Mouse (Mus musculus) E14TG2a.4 (cell line): Measurements from ENCODE around the gene Commd6.
A peak's percentile ranks its signal among the peaks of the same experiment; 100 is the strongest.

Experiments used
- H3K27me3 ChIP-seq: 2 replicates; pipeline ENCODE4 v1.6.1; 2014; ENCODE audit warnings: low read length, control low read depth; ENCODE audit not compliant: insufficient read depth
- H3K36me3 ChIP-seq: 2 replicates; pipeline ENCODE4 v1.6.1; 2014; ENCODE audit warnings: low read length, control low read depth; ENCODE audit not compliant: insufficient read depth
- H3K4me1 ChIP-seq: replicated peaks from 2 replicates; pipeline ENCODE4 v1.6.1; 2014; ENCODE audit warnings: low read depth, low read length, control low read depth
- H3K4me3 ChIP-seq: replicated peaks from 2 replicates; pipeline ENCODE4 v1.5.1; 2014; ENCODE audit warnings: mild to moderate bottlenecking, low read length
- H3K9me3 ChIP-seq: 2 replicates; pipeline ENCODE4 v1.6.1; 2014; ENCODE audit warnings: low read length, control low read depth
- CTCF ChIP-seq: conservative IDR thresholded peaks from 2 replicates; pipeline ENCODE4 v1.5.1; 2014; ENCODE audit warnings: low read length
- NANOG ChIP-seq: IDR thresholded peaks from 2 replicates; pipeline ENCODE4 v1.6.1; 2014; ENCODE audit warnings: borderline replicate concordance, low read length, mixed read lengths
- POU5F1 ChIP-seq: IDR thresholded peaks from 2 replicates; pipeline ENCODE4 v1.6.1; 2014; ENCODE audit warnings: low read length, borderline replicate concordance

The Commd6 gene

DNA sequence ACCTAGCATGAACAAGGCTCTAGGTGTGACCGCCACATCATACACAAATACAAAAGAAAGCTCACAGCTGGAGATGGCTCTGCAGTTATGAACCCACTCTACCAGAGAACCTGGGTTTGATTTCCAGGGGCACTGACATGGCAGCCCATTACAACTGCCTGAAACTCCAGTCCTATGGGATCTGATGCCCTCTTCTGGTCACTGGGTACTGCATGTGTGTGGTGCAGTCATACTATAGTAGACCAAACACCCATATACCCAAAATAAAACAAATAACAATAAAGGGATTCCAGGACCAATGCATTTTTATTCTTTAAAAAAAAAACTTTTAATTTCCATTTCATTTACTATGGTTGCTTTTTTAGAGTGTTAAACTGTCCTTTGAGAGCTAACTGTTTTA lies 4.7 kb downstream of the Commd6 start:
- no peaks in the 10 kb centered on the region for H3K9me3 ChIP-seq
- no peaks in the 10 kb centered on the region for H3K27me3 ChIP-seq
- TF ChIP-seq POU5F1 (no peak), CTCF (no peak), NANOG (no peak)
- H3K36me3 ChIP-seq, result peaks cover 30% of the 10 kb centered on the region
- no peak overlapping the region for H3K4me3 ChIP-seq
- peaks cover 14% of the 10 kb centered on the region for H3K4me1 ChIP-seq

DNA sequence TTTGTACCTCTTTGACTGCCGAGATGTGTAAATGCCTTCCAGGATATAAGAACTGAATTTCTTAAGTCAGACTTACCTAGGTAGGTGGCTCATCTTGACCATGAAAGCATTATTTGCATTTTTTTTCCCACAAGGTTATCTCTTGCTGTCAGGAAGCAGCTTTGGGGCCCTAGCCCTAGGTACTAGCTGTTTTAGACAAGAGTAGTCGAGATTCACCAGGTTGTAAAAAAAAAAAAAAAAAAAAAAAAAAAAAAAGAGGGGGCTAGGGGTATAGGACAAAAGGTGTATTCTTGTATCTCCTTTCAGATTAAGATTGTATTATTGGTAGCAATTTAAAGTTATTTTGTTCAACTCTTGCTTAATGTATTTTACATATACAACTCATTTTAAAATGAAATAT lies 9.9 kb downstream of the Commd6 start:
- Histone ChIP-seq H3K4me3 (no peak overlapping the region), H3K4me1 (no peaks in the 10 kb centered on the region), H3K27me3 (no peaks in the 10 kb centered on the region), H3K36me3 (peaks cover 27% of the 10 kb centered on the region), H3K9me3 (no peaks in the 10 kb centered on the region)
- TF ChIP-seq CTCF, result no peak
- TF ChIP-seq POU5F1, result no peak
- TF ChIP-seq NANOG, result no peak

DNA sequence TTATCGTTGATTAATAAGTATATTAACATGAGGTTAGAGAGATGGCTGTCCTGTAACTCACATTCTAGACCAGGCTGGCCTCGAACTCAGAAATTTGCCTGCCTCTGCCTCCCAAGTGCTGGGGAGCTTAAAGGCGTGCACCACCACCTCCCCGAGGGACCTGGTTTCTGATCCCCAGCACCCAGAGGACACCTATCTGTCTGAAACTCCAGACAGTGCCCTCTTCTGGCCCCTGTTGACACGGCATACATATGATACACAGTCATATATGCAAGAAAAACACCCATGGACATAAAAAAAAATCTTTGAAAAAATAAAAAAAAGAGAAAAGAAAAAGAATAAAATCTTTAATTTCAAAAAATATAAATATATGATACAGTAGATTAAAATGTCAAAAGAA lies 22.8 kb downstream of the Commd6 start:
- Histone ChIP-seq H3K36me3 (no peaks in the 10 kb centered on the region), H3K9me3 (no peaks in the 10 kb centered on the region), H3K27me3 (peaks cover 29% of the 10 kb centered on the region), H3K4me1 (peaks cover 12% of the 10 kb centered on the region), H3K4me3 (no peak overlapping the region)
- TF ChIP-seq NANOG (no peak), CTCF (no peak), POU5F1 (no peak)

DNA sequence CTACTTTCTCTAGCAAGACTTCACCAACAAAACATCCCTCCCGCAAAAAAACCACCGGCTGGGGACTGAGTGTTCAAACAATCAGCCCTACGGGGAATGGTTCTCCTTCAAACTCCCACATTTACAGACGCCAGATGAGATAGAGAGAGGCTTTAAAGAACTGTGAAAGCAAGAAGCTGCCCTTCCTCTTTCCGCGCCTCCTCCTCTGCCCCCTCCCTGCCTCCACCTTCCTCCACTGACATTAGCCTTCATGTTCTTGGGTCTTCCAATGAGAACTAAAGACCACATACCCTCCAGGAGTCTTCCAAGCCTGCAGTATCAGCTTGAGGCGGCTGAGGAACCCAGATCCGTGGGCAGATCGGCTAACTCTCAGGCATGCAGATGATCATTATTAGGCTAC lies 24.3 kb downstream of the Commd6 start:
- TF ChIP-seq POU5F1 (no peak), NANOG (no peak), CTCF (no peak)
- Histone ChIP-seq H3K27me3 (peaks cover 35% of the 10 kb centered on the region), H3K36me3 (no peaks in the 10 kb centered on the region), H3K4me1 (peaks cover 13% of the 10 kb centered on the region), H3K9me3 (no peaks in the 10 kb centered on the region), H3K4me3 (no peak overlapping the region)

DNA sequence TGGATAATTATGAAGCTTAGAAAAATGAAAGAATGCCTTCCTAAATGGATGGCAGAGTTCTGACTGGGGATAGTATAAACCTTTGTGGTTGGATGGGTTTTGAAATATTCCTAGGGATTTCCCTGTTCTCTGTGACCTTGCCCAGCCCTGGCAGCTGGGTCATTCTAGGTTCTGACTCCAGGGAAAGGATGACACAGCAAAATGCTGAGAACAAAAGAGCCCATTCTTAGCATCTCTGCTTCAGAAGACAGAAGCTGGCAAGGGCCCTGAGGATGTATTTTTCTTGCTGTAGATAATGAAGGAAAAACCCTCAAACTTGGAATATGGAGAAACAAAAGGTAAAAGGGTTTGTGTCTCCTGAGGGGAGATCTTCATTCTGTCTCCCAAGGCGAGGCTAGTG lies 27.3 kb downstream of the Commd6 start:
- peaks cover 17% of the 10 kb centered on the region for H3K4me1 ChIP-seq
- H3K36me3 ChIP-seq, result no peaks in the 10 kb centered on the region
- peaks cover 54% of the 10 kb centered on the region for H3K27me3 ChIP-seq
- no peak for TF ChIP-seq CTCF
- no peak for TF ChIP-seq POU5F1
- TF ChIP-seq NANOG, result no peak
- H3K4me3 ChIP-seq, result no peak overlapping the region
- no peaks in the 10 kb centered on the region for H3K9me3 ChIP-seq

DNA sequence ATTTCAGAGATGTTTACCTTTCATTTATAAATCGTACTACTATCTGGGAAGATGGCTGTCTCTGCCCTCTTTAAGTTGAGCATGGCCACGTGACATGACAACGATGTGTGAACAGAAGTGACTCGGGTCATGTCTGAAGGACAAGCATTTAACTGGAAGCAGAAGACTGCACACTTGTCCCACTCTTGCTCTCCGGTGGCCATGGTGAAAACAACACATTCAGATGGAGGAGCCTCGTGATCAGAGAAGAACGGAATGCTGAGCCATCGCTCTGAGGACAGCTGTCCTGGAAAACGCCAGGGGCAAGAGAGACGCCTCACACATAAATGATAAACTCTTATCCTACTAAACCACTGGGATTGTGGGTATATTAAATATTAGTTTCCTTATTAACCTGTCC lies 29.8 kb downstream of the Commd6 start:
- H3K9me3 ChIP-seq, result no peaks in the 10 kb centered on the region
- H3K4me1 ChIP-seq, result peaks cover 24% of the 10 kb centered on the region
- peaks cover 62% of the 10 kb centered on the region for H3K27me3 ChIP-seq
- no peak overlapping the region for H3K4me3 ChIP-seq
- H3K36me3 ChIP-seq, result no peaks in the 10 kb centered on the region
- TF ChIP-seq CTCF (no peak), POU5F1 (no peak), NANOG (no peak)

DNA sequence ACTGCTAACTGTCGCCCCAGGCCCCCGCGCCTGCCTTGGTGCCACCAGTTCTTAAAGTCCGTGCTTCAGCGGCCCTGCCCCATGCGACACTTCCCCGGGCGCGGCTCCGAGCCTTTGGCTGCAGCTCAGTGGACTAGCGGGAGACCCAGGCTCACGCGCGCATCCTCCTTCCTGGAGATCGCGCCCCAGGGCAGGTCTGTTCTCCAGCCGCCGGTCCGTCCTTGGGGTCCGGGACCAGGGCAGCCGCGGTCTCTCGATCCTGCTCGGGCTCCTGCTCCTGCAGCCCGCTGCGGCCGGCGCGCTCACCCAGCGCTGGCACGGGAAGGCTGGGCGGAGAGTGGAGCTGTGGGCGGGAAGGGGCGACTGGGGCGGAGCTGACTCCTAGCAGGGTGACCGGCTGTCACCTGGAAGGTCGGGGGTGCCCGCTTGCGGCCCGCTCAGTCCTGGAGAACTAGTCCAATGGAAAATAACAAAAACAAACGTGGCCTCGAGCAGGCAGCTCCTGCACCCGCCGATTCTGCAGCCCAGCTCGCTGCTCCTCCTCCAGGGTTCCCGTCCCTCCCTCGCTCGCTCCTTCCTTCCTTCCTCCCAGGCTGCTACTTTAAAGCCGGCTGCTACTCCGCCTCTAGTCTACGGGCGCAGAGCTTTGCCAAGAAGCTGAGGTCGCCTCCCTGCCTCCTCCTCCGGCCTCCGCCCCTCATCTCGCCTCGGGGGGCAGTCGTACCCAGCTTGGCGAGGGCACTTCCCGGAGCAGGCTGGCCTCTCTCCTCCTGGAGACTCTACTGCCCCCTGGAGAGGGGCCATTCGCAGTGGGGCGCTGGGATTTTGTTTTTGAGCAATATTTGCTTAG lies 31.7 kb downstream of the Commd6 start, which contains the start of gene Tbc1d4:
Gene Tbc1d4 (minus strand): TSS at position 673 of the 850 bp plus-strand sequence.
- no peaks in the 10 kb centered on the region for H3K36me3 ChIP-seq
- TF ChIP-seq NANOG, result no peak
- peak; percentile 28 for TF ChIP-seq CTCF
- peaks cover 23% of the 10 kb centered on the region for H3K4me1 ChIP-seq
- peak within 1 kb of the TSS; percentile 90 for H3K4me3 ChIP-seq
- peaks cover 60% of the 10 kb centered on the region for H3K27me3 ChIP-seq
- H3K9me3 ChIP-seq, result no peaks in the 10 kb centered on the region

DNA sequence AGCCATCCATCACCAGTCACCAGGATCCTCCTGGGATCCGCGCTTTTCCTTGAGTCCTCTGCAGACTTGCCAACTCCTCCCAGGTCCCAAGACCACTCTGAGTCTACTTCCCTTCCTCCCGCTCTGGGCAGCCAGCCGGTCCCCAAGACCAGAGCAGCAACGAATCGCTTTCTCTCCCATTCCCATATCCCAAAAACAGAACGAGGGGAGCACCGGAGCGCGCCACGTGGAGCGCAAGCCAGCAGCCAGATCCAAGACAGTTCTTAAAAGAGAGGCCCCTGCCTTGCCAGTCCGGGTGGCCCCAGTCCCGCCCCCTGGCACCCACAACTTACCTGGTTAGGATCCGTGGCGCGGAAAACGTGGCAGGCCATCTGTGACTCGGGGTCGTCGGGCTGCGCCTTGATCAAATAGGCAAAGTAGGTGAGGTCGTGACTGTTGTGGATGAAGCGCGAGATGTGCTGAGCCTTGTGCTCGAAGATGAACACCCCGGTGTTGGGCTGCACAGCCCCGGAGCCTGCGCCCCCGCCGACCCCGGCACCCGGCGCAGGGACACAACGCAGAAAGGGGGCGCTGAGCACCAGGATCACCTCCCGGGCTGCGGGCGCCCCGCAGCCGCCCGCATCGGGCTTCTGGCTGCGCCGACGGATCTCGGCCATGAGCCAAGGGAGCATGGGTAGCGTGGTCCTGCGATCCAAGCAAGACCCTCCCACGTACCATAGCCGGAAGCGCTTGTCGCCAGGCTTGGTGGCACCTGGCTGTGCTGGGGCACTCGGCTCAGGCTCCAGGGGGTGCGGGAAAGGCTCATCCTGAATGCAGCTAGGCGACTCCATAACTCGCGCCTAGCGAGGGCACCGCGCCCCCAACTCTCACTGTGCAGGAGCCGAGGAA lies 32.6 kb downstream of the Commd6 start:
- Histone ChIP-seq H3K27me3 (peaks cover 60% of the 10 kb centered on the region), H3K9me3 (no peaks in the 10 kb centered on the region), H3K36me3 (no peaks in the 10 kb centered on the region), H3K4me1 (peaks cover 18% of the 10 kb centered on the region), H3K4me3 (peak overlapping the region; percentile 90)
- TF ChIP-seq CTCF, result no peak
- no peak for TF ChIP-seq POU5F1
- no peak for TF ChIP-seq NANOG
